Mouse (Mus musculus): ENCODE measurements around the gene Itpr3.

Gene Itpr3

DNA sequence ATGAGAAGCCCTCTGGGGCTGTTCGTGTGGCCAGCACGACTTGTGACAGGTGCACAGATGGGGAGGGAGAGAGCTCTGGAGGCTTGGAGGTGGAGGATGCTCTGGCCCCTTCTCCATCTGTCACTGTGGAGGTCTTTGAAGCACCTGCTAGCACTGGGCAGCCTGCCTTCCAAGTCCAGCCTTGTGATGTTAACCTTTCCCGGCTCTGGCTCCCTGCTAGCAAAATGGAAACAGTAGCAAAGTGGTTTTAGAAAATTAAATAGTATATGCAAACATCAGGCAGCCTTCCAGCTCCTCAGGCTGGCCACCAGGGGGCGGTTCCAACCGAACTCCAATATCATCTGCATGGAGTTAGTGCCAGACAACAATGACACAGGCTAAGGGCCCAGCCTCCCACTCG lies 14.5 kb downstream of the Itpr3 start:
- DNase-seq (ENCODE audit: low spot score in 2 of 2) = no peak

DNA sequence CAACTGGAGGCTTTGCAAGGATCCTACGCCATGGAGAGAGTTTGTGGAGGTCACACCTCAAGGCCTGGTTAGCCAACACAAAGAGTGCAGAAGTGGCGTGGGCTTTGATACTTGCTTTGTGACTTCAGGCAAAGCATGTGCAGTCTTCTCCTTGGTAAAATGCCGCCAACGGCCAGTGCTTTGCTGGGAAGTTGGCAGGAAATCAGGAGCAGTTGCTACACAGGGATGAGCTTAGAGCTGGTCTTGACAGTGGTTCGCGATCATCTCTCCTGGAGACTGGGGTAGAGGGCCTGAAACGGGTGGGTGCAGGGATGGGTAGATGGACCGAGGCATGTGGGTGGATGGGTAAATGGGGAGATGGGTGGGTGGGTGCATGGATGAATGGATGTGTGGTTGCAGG lies 15.3 kb downstream of the Itpr3 start:
- no peak for DNase-seq (ENCODE audit: low spot score in 2 of 2)

- DNase-seq (ENCODE audit: low spot score in 2 of 2) = no peak
These were observed 16.0 kb downstream of the Itpr3 start for GRCm38 (mm10) chr17:27073126-27073525.

GRCm38 (mm10) chr17:27073778-27074177 lies 16.7 kb downstream of the Itpr3 start:
- DNase-seq (ENCODE audit: low spot score in 2 of 2) = peak; percentile 69 to 75

DNA sequence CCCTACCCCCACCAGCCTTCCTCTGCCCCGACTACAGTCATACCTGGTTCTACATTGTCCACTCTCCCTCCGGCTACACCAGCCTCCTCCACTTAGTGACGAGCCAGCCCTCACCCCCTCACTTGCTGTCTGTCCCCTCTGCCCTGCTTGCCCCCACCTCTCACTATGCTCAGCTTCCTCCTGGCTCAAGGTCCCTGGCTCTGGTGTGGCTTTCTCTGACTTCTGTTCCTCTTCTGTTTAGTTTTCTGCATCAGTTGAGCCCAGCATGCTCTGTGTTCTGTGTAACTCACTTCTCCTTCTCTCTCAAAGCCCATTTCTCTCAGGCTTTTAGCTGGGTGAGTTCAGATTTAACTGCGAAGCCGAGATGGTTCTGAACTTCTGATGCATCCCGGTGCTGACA lies 17.1 kb downstream of the Itpr3 start:
- no peak for DNase-seq (ENCODE audit: low spot score in 2 of 2)

- DNase-seq (ENCODE audit: low spot score in 2 of 2) = no peak
These were observed 18.0 kb downstream of the Itpr3 start for GRCm38 (mm10) chr17:27074849-27075745.

DNA sequence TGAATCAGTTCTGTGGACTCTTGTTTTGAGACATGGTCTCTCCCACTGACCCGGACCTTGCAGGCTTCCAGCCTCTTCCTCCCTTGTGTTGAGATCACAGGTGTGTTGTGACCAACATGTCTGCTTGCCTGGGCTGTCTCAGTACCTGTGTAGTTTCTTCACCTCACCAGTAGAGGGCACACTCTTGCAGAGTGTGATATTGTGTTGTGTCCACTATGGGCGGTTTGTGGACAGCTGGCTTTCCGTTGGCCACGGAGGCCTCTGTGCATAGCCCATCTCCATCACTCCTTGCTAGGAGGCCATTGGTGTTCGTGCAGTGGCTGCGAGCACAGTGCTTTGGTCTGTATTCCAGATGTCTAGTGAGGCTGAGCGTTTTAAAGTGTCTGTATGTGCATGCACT lies 20.0 kb downstream of the Itpr3 start:
- no peak for DNase-seq (ENCODE audit: low spot score in 2 of 2)

GRCm38 (mm10) chr17:27077920-27078319 lies 20.8 kb downstream of the Itpr3 start:
- DNase-seq (ENCODE audit: low spot score in 2 of 2) = no peak

- DNase-seq (ENCODE audit: low spot score in 2 of 2) = no peak
These were observed 21.4 kb downstream of the Itpr3 start for GRCm38 (mm10) chr17:27078499-27078898.

DNA sequence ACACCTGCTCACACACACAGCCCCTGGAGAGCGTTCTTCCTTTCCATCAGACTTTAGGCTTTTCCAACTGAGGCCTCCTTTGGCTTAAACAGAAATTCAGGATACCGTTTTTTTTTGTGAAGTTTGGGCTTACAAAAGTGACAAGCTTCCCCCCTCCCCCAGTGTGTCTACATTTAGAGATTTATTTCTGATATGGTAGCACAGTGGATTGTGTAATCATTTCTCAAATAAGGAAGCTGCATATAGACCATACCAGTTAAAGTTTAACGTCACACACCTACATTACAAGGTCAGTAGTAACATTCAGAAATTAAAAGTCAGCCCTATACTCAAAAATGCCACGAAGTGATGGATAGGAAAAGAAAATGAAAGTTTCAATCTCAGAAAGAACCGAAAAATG lies 24.8 kb downstream of the Itpr3 start:
- DNase-seq (ENCODE audit: low spot score in 2 of 2) = no peak

GRCm38 (mm10) chr17:27082796-27083195 lies 25.7 kb downstream of the Itpr3 start:
- no peak for DNase-seq (ENCODE audit: low spot score in 2 of 2)

- DNase-seq (ENCODE audit: low spot score in 2 of 2) = peak in 1 of 2 experiments; percentile 48
These were observed 26.5 kb downstream of the Itpr3 start for GRCm38 (mm10) chr17:27083601-27084000.

DNA sequence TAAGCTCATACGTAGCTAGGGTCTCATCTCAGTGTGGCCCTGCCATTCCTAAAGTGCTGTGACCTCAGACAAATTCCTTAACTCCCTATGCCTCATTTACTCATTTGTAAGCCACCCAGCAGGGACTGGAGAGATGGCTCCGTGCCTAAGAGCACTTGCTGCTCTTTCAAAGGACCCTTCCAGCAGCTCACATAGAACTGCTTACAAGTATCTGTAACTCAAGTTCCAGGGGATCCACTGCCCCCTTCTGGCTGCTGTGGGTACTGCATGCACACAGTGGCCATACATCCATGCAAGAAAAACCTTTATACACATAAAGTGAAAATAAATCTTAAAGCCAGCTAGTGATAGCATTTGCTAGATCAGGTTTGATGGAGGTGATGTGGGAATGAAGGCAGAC lies 28.6 kb downstream of the Itpr3 start:
- DNase-seq (ENCODE audit: low spot score in 2 of 2) = no peak

- DNase-seq (ENCODE audit: low spot score in 2 of 2) = no peak
These were observed 30.3 kb downstream of the Itpr3 start for GRCm38 (mm10) chr17:27087426-27087825.

DNA sequence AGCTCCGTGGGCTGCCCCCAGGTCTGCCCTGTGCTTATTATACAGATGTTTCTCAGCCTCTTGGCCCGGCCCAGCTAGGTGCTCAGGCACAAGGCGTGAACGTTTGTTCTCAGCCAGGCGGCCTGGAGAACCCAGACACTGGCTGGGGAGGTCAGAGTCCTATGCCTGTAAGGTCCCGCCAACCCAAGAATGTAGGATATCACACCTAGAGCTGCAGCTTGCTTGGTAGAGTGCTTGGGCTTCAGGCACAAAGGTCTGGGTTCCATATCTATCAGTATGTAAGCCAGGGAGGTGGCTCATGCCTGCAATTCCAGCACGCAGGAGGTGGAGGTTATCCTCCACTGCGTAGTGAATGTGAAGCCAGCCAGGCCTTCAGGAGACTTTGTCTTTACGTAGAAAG lies 33.0 kb downstream of the Itpr3 start:
- no peak for DNase-seq (ENCODE audit: low spot score in 2 of 2)

- no peak for DNase-seq (ENCODE audit: low spot score in 2 of 2)
These were observed 38.6 kb downstream of the Itpr3 start for GRCm38 (mm10) chr17:27095690-27096089.

DNA sequence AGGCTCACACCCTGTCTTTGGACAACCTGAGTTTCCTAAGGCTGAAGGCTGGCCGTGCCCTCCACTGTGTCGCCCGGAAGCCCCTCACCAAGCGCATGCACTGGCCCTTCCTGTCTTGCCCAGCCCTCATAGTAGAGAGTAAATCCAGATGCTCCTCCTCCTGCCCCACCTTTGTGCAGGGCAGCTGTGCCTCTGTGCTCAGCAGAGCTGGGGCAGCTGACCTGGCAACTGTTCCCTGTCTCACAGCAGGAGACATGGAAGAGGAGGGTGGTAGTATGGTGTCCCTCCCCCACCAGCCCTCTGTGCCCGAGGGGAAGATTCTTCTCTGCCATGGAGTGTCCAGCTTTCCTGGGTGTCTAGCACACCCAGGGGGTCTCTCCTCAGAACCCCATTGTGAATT lies 44.6 kb downstream of the Itpr3 start:
- DNase-seq (ENCODE audit: low spot score in 2 of 2) = no peak

DNA sequence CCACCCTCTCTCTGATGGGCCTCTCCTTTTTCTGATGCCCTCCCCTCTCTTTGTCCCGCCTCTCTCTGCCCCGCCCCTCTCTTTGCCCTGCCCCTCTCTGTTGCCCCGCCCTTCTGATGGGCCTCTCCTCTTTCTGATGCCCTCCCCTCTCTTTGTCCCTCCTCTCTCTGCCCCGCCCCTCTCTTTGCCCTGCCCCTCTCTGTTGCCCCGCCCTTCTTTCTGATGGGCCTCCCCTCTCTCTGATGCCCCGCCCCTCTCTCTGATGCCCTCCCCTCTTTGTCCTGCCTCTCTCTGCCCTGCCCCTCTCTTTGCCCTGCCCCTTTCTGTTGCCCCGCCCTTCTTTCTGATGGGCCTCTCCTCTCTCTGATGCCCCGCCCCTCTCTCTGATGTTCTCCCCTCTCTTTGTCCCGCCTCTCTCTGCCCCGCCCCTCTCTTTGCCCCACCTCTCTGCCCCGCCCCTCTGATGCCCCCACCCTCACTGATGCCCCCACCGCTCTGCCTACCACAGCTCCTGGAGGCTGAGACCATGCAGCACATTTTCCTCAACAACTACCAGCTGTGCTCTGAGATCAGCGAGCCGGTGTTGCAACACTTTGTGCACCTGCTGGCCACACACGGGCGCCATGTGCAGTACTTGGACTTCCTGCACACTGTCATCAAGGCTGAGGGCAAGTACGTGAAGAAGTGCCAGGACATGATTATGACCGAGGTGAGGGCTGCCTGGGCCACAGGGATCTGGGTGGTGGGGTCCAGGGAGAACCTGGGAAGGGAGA lies 48.8 kb downstream of the Itpr3 start:
- DNase-seq (ENCODE audit: low spot score in 2 of 2) = no peak

DNA sequence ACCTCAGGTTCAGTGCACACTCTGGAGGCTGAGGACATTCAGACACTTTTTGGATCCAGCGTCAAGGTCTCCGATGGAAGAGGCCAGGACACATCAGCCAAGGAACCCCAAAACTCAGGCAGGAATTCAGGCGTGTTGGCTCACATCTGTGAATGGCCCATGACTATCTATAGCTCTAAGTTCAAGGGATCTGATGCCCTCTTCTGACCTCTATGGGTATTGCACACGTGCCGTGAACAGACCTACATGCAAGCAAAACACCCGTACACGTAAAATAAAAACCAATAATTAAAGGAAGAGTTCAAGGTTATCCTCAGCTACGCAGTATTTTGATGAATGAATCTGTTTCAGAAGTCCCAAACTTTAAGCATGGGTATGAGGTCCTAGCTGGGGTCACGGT lies 49.6 kb downstream of the Itpr3 start:
- no peak for DNase-seq (ENCODE audit: low spot score in 2 of 2)

DNA sequence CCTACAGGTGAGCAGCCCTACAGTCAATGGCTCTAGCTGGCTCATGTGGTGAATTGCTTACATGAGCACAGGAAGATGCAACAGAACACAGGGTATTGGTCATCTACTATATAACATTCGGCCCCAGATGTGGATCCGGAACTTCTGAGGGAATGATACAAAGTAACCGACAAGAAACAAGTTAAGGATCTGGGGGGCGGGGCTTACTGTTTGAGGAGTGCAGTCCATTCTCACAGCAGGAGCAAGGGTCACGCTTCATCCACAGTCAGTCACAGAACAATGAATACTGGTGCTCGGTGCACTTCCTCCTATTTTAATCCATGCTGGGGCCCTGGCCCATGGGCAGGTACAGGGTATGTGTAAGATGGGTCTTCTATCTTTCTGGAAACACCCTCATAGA lies 50.8 kb downstream of the Itpr3 start:
- no peak for DNase-seq (ENCODE audit: low spot score in 2 of 2)

- no peak for DNase-seq (ENCODE audit: low spot score in 2 of 2)
These were observed 53.0 kb downstream of the Itpr3 start for GRCm38 (mm10) chr17:27110072-27110471.

GRCm38 (mm10) chr17:27118676-27119539 lies 61.8 kb downstream of the Itpr3 start:
- no peak for DNase-seq (ENCODE audit: low spot score in 2 of 2)
